Mouse (Mus musculus) left cerebral cortex, adult 6 months (tissue): ENCODE data around the gene Pdcd1lg2. TPM values are rescaled to one million over a fixed set of nuclear protein-coding genes. Genes with fewer than 3 reads are reported as not detected.

ENCODE experiments used
- long read RNA-seq, 2 experiments: library from polyadenylated mRNA; unstranded; transcript quantifications; one replicate each; pipeline ENCODE4 v2.0.0; 2019 to 2020
- polyA plus RNA-seq: library from polyadenylated mRNA; unstranded; fragments of <200 nt; fragmentation: Nextera tagmentation; gene quantifications from 2 replicates; pipeline ENCODE4 v1.2.3, GENCODE M21; 2021

The Pdcd1lg2 gene
- polyA plus RNA-seq: 0.06 TPM in 1 of 2 replicates, not detected in the other
- long read RNA-seq, experiment 1: 0 reads
- long read RNA-seq, experiment 2: 0 reads

GRCm38 (mm10) chr19:29410619-29411018, at the start of gene Pdcd1lg2:
TSS of gene Pdcd1lg2 (plus strand) at chr19:29410919.

GRCm38 (mm10) chr19:29366969-29367622, 43.6 kb upstream of the Pdcd1lg2 start, which contains the start of the genes Plgrkt and Cd274:
TSS of gene Plgrkt (minus strand) at chr19:29367390.
TSS of gene Cd274 (plus strand) at chr19:29367455.

Other genes starting within 250 kb of the Pdcd1lg2 start
- 2.5 and 3.3 TPM in 2 replicates for gene Jak2, start 159.1 kb upstream of the Pdcd1lg2 start, polyA plus RNA-seq
- 1.4 and 2.9 TPM in 2 replicates for gene Insl6, start 85.6 kb upstream of the Pdcd1lg2 start, polyA plus RNA-seq
- gene Rln1, start 76.2 kb upstream of the Pdcd1lg2 start, polyA plus RNA-seq: 0.78 and 2.2 TPM in 2 replicates
- gene Plgrkt, start 43.5 kb upstream of the Pdcd1lg2 start, polyA plus RNA-seq: 23.9 and 24.1 TPM in 2 replicates
- gene Cd274, start 43.5 kb upstream of the Pdcd1lg2 start, polyA plus RNA-seq: 1.1 and 1.2 TPM in 2 replicates
- gene Ric1, start 111.4 kb downstream of the Pdcd1lg2 start, polyA plus RNA-seq: 7.2 and 9.7 TPM in 2 replicates
- gene Ermp1, start 237.5 kb downstream of the Pdcd1lg2 start, polyA plus RNA-seq: 9.4 and 11.0 TPM in 2 replicates